Mouse (Mus musculus) embryonic fibroblast, embryonic 13.5 days (primary cell): ENCODE measurements around the gene Prr14.

Experiments used
- CTCF ChIP-seq: IDR thresholded peaks from 2 replicates; pipeline ENCODE4 v1.5.1; 2011; ENCODE audit warnings: mild to moderate bottlenecking, control low read depth, low read length, moderate library complexity, borderline replicate concordance; ENCODE audit not compliant: insufficient read depth
- POLR2A ChIP-seq: IDR thresholded peaks from 2 replicates; pipeline ENCODE4 v1.6.1; 2011; ENCODE audit warnings: low read depth, mild to moderate bottlenecking, control low read depth, low read length, moderate library complexity

- TF ChIP-seq POLR2A (no peak), CTCF (no peak)
Observed at GRCm38 (mm10) chr7:127494648-127495047, 35.2 kb downstream of the Prr14 start.
